Mouse (Mus musculus) right cerebral cortex, postnatal 10 days (tissue): ENCODE results near the gene Katnb1.

Source experiments
- DNase-seq, 2 experiments: peaks; one replicate each; pipeline ENCODE4 v3.0.0; 2021; ENCODE audit warnings: low spot score in 2 of 2

Katnb1 gene

DNA sequence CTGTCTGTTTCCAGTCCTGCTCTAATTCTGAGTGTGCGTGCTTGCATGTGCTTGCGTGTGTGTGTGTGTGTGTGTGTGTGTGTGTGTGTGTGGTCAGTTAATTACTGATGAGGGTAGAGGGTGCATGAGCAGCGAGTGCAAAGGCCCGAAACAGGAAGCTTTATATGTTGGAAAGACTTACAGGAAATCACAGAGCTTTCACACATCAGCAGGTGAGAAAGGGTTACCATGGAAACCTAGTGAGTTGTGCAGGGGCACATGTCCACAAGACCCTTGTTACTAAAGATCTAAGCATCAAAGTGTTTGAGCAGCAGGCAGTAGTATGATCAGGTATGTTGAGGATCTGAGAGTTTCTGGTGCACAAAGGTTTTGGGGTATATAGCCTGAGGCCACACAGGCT lies 3.3 kb downstream of the Katnb1 start:
- DNase-seq = no peak

DNA sequence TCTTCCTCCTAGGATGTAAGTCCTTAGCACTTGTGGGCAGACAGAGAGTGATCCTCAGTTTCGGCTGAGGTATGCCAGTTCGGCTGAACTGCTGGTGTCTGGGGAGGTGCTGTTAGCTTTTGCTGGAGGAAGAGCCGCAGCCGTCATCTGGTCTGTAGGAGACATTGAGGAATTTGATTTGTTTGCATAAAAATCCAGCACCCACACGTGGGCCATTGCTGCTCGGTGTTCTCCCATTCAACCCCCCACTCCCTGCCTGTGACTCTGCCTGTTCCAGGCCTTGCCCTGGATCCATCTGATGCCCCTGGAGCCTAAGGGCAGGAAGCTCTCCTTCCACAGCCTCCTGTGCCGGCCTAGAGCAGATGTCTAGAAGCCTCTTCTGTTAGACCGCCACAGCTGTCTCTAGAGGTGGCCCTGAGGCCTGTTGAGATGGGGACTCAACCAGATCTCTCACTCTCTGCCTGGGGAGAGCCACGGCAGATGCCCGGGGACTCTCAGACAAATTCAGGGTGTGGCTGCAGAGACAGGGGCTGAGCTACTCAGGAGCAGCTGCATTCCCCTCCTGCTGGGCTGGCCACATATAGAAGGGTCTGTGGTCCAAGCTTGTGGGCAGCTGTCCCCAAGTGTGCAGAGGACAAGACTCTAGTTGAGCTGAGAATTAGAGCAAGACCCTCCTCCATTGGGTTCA lies 3.9 kb downstream of the Katnb1 start:
- DNase-seq = no peak

DNA sequence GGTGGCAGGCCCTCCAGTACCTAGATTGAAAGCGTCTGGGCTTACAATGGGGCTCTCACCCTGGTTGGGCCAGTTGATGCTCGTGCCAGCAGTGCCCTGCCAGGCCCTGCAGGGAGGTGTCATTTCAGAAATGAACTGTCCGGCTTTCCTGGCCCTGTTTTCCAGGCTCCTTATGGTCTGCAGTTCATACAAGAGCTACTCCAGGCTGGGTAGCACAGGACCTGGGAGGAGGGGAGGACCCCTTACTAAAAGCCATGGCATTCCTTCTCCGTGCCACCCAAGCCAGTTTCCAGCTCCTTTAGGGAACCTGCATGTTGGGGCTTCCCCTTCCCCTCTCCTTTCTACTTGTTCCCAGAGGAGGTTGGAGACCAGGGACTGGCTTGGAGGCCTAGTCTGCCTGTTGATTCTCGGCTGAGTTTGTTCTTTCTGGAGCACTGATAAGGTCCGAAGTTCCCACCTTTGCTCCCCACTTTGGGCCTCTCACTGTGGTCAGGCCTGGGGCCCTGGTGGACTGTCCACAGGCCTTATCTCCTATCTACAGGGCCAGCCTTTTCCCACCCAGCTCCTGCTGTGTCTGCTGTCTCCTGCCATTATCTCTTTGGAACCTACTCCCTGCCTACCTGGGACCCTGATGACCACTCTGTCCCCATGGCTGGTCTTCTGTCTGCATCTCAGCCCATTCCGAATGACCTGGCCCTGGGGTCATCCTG lies 4.6 kb downstream of the Katnb1 start:
- DNase-seq = no peak

DNA sequence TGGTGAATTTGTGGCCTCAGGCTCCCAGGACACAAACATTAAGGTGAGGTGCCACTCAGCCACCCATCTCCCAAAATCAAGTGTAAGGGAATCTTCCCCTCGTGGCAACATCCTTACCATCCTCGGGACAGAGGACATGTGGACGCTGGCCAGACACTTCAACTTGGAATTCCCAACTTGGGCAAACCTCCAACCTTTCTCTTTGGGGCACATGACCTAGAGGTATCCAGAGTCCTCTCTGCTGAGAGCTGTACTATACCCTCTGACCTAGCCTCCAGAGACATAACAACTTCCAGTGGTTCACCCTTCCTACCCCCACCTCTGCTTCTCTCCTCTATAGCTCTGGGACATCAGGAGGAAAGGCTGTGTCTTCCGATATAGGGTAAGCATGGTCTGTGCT lies 12.6 kb downstream of the Katnb1 start:
- no peak for DNase-seq

DNA sequence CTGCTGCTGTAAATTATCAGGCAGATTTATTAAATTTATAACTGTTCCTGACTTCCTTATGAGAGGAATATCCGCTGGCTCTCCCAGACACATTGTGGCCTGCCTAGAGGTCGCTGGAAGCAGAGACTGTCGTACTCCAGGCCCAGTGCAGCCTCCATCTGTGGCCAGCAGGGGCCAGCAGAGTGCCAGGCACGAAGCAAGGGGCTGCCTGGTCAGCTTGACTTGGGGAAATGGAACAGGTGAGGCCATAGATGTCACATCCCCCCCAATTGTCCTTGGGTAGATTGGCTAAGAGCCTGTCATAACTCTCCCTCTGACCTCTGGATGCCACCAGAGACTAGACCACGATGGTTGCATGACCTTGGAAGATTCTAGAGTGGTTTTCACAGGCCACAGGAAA lies 18.0 kb downstream of the Katnb1 start:
- DNase-seq = peak; percentile 72 to 81

DNA sequence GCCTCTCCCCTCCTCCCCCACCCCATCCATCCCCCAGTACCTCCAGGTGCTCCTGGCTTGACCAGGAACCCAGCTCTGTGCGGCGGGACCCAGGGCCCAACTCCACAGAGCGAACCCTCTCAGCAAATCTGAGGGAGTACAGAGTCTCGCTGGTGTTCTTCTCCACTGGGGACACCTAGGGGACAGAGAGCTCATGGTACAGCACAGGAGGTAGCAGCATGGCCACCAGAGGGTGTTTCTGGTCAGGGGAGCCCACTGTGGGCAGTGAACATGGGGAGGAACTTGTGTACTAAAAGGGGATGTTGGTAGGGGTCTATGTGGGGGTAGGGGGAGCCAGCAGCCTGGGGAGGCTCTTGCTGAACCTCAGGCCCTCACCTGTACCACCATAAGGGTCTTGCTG lies 21.0 kb downstream of the Katnb1 start:
- DNase-seq = no peak

DNA sequence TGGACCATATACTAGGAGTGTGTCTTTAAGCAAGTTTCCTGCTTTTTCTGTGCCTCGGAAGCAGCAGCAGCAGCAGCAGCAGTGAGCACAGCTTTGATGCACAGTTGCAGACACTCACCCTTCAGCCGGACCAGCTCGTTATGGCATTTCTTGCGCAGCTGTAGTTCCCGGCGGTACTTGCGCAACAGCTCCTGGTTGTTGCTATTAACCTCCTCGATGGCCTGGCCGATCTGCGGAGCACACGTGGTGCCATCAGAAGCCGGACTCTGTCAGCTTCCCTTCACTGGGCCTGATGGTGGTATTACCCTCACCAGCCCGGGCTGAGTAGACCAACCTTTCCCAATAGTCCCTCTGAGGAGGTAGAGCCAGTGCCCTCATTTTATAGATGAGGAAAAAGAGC lies 26.3 kb downstream of the Katnb1 start:
- DNase-seq = no peak

DNA sequence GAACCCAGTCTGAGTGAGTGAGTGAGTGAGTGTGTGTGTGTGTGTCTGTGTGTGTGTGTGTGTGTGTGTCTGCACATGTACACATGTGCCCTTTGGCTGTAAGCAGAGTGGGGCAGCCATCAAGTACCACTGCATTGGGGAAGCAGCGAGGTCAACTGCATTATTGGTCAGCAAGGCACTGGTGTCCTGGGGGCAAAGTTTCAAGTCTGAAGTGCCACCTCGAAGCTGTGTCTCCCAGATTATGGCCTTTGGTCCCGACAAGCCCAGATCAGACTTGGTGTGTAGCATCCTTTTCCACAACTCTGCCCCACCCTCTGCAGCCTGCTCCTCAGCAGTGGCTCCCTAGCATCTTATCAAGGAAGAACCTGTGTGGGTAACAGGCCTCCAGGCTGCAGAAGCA lies 31.6 kb downstream of the Katnb1 start:
- no peak for DNase-seq

DNA sequence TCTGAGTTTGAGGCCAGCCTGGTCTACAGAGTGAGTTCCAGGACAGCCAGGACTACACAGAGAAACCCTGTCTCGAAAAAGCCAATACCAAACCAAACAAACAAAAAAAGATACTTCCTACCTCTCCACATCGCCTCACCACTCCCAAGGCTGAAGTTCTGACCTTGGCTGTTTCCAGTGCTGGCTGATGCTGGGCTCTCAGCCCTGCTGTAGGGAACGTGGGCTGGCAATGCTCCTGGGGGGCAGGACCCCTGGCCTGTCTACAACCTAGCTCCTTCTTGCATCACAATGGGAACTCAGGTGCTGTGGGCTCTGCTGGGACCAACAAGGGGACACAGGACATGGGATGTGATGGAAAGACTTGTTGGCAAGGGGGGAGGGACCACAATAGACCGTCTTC lies 32.1 kb downstream of the Katnb1 start:
- DNase-seq = no peak

DNA sequence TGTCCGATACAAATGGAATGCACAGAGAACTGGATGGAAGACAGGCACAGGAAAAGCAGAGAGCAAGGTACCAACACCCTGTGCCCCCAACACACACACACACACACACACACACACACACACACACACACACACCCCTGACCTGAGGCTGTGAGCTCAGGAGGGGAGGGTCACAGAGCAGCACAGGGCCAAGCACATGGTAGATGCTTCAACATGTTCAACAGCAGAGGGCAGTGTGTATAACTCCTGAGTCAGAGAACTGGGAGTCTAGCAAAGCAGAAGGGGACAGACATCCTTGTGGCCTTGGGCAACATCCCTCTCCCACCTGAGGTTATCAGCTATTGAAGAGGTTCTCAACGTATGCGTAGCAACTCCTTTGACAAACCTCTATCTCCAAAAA lies 32.8 kb downstream of the Katnb1 start:
- DNase-seq = peak in 1 of 2 experiments; percentile 54

DNA sequence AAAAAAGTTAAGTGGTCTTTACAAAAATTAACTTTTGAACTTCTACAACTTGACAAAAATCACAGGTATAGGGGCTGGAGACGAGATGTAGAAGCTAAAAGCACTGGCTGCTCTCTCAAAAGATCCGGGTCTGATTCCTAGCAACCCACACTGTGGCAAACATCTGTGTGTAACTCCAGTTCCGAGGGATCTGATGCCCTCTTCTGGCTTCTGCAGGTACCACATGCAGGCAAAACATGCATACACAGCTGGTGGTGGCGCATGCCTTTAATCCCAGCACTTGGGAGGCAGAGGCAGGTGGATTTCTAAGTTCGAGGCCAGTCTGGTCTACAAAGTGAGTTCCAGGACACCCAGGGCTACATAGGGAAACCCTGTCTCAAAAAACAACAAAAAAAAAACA lies 42.5 kb downstream of the Katnb1 start:
- DNase-seq = no peak

DNA sequence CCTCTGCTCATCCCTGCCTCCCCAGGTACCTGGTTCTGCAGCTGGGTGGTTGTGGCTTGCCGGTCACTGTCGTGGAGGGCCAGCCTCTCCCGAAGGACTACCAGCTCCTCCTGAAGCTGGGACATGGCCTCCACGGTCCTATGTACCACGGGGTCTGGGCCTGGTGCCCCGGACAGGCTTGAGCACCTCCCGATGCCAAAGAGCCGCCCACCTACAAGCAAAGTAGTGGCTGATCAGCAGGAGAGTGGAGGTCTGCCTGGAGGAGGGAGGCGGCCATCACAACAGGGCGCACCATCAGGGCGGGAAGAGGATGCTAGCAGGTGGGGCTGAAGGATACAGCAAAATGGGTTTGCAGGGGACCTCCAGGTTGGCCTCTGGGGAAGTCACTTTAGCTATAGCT lies 45.5 kb downstream of the Katnb1 start:
- DNase-seq = no peak

DNA sequence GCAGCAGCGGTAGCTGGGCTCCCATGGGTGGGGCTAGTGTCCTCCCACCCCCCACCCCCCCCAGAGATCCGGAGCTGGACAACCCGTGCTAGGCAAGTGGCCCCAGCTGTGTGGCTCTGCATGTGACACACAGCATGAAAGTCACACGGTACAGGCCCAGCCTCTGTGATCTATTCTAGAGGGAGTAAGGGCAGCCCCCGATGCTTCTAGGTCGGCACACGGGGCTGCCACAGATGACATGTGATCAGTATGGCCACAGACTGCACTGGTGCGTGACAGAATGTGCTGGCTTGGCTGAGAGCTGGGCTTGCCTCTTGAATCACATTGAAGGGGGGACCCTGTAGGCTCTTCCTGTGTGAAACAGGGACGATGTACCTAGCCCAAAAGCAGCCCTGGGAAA lies 46.7 kb downstream of the Katnb1 start:
- DNase-seq = no peak

DNA sequence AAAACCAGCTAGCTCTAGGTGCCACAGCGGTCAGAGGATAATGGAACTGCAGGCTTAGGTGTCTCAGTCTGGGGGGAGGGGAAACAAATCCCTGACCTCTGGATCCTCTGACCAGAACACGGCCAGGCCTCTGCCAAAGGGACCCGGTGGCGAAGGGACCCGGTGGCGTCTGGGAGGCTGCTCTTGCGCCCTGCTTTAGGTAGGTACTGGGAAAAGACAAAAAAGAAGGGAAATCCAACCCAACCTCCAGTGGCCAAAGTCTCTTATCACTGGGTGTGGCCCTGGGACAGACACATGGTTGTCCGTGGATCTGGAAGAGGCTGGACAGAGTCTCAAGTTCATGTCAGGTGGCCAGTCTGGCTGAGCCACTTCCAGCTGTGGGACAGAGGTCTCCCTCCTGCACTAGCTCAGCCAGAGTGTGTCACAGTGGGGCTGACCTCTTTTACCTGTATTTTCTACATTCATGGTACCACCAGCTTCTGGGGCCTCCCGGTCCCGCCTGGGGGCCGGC lies 47.8 kb downstream of the Katnb1 start:
- DNase-seq = no peak

DNA sequence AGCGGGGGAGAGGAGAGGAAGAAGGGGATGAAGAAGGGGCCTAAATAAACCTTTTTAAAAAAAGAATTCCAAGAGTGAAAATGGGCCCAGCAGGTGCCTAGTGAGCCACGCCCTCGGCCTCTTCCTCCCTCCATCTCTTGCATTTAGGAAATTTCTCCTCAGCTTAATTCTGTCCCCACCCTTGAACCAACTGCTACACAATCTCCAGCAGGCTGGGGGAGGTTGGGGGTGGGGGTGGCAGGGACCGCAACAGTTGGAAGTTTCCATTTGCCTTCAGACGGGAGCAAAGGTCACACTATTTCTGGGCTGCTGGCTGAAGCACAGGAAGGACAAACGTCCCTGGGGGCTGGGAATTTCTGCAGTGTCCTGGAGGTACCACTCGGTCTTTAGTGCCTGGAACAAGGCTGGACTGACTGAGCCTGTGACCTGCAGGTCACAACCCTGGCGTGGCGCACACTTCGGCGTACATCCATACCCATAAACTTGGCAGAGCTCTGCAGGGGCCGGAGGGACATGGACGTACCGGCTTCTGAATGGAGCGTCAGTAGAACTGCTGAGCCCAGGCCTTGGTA lies 50.1 kb downstream of the Katnb1 start:
- DNase-seq = no peak

DNA sequence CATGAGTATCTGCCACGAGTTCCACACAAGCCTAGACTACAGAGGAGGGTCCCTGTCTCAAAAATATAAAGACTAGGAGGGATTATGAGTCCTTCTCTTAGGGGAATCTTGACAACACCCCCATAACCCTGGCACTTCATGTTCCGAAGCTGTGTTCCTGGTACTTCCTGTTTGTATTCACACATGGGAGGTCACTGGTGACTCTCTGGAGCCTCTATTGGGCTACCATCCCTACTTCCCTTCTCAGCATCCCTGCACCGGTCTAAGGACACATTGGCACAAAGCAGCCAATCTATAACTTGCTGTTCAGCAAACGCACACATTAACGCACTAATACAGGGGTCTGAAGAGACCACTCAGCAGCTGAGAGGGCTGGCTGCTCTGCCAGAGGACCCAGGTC lies 51.0 kb downstream of the Katnb1 start:
- no peak for DNase-seq

DNA sequence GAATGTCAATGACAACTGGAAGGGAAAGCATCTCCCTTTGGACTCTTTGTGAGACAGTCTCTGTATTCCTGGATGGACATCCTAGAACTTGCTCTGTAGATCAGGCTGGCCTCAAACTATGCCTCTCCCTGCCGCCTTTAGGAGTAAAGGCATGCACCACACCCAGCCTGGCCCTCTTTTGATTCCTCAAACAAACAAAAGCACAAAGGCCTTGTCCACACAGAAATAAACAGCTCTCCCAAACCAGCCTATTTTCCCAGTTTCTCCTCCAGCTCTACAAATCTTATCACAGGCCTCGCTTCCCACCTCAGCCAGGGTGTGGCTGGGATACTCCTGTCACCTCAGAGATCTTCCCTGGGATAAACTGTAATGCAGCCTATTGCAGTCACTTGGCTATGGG lies 53.2 kb downstream of the Katnb1 start:
- no peak for DNase-seq

DNA sequence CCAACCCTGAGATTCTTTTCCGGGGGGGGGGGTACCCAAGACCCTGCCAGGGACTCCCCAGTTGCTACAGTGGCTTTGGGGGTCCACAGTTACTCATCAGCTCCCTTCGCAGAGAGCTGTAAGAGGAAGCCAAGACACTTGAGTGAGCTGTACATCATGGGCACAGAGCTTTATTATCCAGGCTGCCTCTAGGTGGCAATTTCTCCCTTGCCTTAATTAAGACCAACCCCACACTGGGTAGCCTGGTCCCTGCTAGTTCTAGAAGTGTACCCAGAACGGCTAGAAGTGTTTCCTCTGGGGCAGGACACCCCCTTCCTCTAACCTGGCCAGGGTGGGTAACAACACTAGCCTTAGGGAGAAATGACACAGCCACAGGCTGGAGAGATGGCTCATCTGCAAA lies 54.3 kb downstream of the Katnb1 start:
- no peak for DNase-seq

DNA sequence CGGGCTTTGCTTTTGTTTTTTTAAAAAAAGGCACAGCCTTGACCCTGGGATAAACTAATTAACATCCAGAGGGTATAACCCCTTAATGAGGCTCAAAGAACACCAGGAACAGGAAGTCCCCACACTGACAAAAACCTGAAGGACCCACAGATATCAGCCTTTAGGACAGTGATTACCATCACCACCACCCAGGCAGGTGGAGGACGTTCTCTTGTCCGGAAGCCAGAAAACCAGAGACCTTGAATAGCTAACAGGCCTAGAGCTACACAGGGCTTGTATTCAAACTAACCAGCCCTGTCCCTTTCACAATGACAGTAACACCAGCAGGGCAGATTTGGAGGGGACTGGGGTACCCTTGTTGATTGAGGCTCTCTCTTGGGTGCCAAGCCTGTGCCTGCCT lies 55.2 kb downstream of the Katnb1 start:
- no peak for DNase-seq

DNA sequence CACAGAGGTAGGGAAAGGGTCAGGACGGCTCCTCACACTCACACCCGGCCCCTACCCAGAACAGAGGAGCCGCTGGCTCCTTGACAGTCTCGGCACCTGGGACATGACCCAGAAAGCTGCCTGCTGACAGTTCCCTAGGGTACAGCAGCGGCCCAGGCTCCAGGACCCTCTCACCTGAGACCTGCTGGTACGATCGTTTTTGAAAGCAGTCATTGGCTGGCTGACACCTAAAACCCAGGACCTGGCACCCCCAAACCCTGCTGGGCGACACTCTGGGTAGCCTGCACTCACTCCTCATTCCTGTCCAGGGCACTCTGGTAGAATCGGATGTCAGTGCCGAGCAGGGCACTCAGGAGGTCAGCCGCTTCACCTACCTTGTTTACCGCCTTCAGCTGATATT lies 56.2 kb downstream of the Katnb1 start:
- no peak for DNase-seq

DNA sequence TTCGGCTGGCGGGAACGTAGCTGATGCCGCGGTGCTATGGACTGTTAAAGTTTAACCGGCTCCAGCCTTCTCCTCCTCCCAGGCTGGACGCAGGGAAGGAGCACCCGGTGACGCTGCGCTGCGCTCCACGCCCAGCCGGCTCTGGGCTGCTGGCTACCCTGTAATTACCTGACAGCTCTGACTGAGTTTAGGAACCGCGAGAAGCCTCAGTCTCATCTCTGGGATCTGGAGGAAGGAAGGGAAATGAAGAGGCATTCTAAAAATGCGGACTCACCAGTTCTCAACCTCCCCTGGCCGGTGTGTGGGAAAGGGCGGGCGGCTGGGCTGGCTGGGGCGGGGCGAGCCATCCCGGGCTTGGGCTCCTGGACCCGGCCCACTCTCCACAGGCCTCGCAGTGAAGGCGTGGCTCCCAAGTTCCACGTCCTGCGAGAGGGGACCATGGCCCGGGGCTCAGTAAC lies 56.7 kb downstream of the Katnb1 start:
- no peak for DNase-seq

DNA sequence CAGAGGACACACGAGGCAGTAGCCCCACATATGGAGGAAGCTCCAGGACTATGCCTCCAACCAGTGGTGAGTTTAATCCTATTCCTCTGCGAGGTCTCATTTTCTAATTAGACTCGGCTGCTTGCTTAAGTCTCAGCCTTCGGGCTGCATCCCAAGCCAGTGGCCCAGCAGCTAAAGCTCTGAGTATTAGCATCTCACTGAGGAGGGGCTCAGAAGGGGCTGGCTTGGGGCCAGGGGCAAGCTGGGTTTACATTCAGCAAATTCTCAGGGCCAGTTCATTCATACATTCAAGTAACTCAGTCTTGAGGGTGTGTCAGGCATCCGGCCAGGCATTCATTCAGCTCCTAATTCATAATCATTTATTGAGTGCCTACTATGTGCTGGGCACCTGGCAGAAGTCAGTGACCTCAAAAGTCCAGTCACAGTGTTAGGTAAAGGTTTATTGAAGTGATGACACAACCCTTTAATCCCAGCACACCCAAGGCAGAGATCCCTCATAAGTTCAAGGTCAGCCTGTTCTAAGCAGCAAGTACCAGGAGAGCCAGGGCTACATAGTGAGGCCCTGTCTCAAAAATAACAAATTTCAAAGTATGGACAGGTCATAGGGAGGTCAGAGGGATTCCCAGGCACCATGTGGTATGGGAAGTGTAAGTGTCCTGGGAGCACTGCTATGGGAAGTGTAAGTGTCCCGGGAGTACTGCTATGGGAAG lies 57.5 kb downstream of the Katnb1 start:
- DNase-seq = peak; percentile 68 to 70

DNA sequence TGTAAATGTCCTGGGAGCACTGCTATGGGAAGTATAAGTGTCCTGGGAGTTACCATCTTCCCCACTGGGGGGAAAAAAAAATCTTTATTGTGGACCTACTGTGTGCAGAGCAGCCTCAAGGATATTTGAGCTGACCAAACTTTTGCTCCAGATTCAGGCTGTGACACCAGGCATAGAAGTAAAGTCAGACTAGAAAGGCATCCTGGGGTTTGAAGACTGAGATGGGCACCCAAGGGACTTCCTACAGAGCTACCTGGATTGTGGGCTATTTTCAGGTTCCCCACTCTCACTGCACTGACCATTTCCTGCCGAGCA lies 58.0 kb downstream of the Katnb1 start:
- DNase-seq = no peak
